Mouse (Mus musculus) stomach, postnatal 0 days (tissue): Measurements from ENCODE around the gene Ddias. TPM values are rescaled to one million over a fixed set of nuclear protein-coding genes. Genes with fewer than 3 reads are reported as not detected.

Source experiments
- ATAC-seq: fragments of 200-750 bp; cut with Nextera tagmentation; 2 replicates; pipeline ENCODE4 v1.8.0; 2017; ENCODE audit not compliant: low FRiP score, low TSS enrichment
- DNase-seq: peaks from one replicate; pipeline ENCODE4 v3.0.0-alpha.2; 2016; ENCODE audit warnings: low spot score
- H3K27ac ChIP-seq: fragments of 300-500 bp; sonication (generic); replicated peaks from 2 replicates; pipeline ENCODE4 v1.5.1; 2014; ENCODE audit warnings: mild to moderate bottlenecking, control low read depth
- H3K27me3 ChIP-seq: fragments of 300-500 bp; sonication (generic); 2 replicates; pipeline ENCODE4 v1.6.1; 2014; ENCODE audit warnings: low read length; ENCODE audit not compliant: control insufficient read depth, insufficient read depth
- H3K36me3 ChIP-seq: fragments of 300-500 bp; sonication (generic); 2 replicates; pipeline ENCODE4 v1.6.1; 2014; ENCODE audit warnings: low read length, mixed read lengths; ENCODE audit not compliant: control insufficient read depth, insufficient read depth
- H3K4me1 ChIP-seq: fragments of 300-500 bp; sonication (generic); replicated peaks from 2 replicates; pipeline ENCODE4 v1.6.1; 2014; ENCODE audit warnings: antibody characterized with exemption; ENCODE audit not compliant: control insufficient read depth, insufficient read depth
- H3K4me2 ChIP-seq: fragments of 300-500 bp; sonication (generic); replicated peaks from 2 replicates; pipeline ENCODE4 v1.6.1; 2014; ENCODE audit warnings: low read depth, mild to moderate bottlenecking, control low read depth, moderate library complexity
- H3K4me3 ChIP-seq: fragments of 300-500 bp; sonication (generic); 2 replicates; pipeline ENCODE4 v1.5.1; 2014; ENCODE audit warnings: low read depth, low read length, control low read depth
- H3K9ac ChIP-seq: fragments of 300-500 bp; sonication (generic); 2 replicates; pipeline ENCODE4 v1.6.1; 2014; ENCODE audit warnings: mild to moderate bottlenecking, low read length, control low read depth, mixed read lengths
- H3K9me3 ChIP-seq: fragments of 300-500 bp; sonication (generic); 2 replicates; pipeline ENCODE4 v1.6.1; 2016; ENCODE audit warnings: low read length; ENCODE audit not compliant: control insufficient read depth
- CTCF ChIP-seq: IDR thresholded peaks from 2 replicates; pipeline ENCODE4 v1.5.1; 2016; ENCODE audit warnings: antibody characterized with exemption, low read depth, mild to moderate bottlenecking, moderate library complexity
- EP300 ChIP-seq: optimal IDR thresholded peaks from 2 replicates; pipeline ENCODE3; 2016; ENCODE audit warnings: antibody characterized with exemption
- WGBS: fragments of 180-500 bp; shearing (Covaris S2); extraction: QIAGEN DNeasy Blood & Tissue Kit; methylation state at CpG from one replicate; pipeline ENCODE4 v1.1.7; 2014; 5-methylcytosine and 5-hydroxymethylcytosine counted together
- polyA plus RNA-seq: library from polyadenylated mRNA; unstranded; fragments of >200 nt; fragmentation: Nextera tagmentation; extraction: Ambion mirVana; gene quantifications from 2 replicates; pipeline ENCODE4 v1.2.1, GENCODE M21; 2015

The Ddias gene
- polyA plus RNA-seq, 1 experiment from 2014 or later: 3.3 TPM

GRCm38 (mm10) chr7:92837907-92838306 is 36.1 kb downstream of the Ddias start:
- no peak for DNase-seq
- 49% methylated on average over 3 of the region's 3 CpGs for WGBS
- H3K9me3 ChIP-seq: no peaks in the 10 kb centered on the region
- no peaks in the 10 kb centered on the region for H3K4me1 ChIP-seq
- no peak overlapping the region for H3K4me2 ChIP-seq
- H3K4me3 ChIP-seq: no peak overlapping the region
- TF ChIP-seq EP300 (no peak), CTCF (peak; percentile 33)
- ATAC-seq: no peak
- no peak overlapping the region for H3K27ac ChIP-seq
- H3K9ac ChIP-seq: no peak overlapping the region
- H3K36me3 ChIP-seq: no peaks in the 10 kb centered on the region; the same call in 1 of the 2 replicates
- no peaks in the 10 kb centered on the region for H3K27me3 ChIP-seq

GRCm38 (mm10) chr7:92837226-92837625 is 36.8 kb downstream of the Ddias start:
- no peak overlapping the region for H3K4me3 ChIP-seq
- H3K9me3 ChIP-seq: no peaks in the 10 kb centered on the region
- H3K36me3 ChIP-seq: peaks cover 3% of the 10 kb centered on the region; the same call in 1 of the 2 replicates
- ATAC-seq: peak; percentile 56; the same call in 1 of the 2 replicates
- TF ChIP-seq EP300: no peak
- TF ChIP-seq CTCF: no peak
- H3K27ac ChIP-seq: no peak overlapping the region
- no peak overlapping the region for H3K4me2 ChIP-seq
- H3K9ac ChIP-seq: no peak overlapping the region
- H3K4me1 ChIP-seq: no peaks in the 10 kb centered on the region
- 62% methylated on average over 11 of the region's 11 CpGs for WGBS
- DNase-seq: no peak
- H3K27me3 ChIP-seq: no peaks in the 10 kb centered on the region

- Histone ChIP-seq H3K27ac (no peak overlapping the region), H3K4me3 (no peak overlapping the region), H3K9me3 (no peaks in the 10 kb centered on the region), H3K9ac (no peak overlapping the region), H3K4me1 (no peaks in the 10 kb centered on the region), H3K36me3 (peaks cover 3% of the 10 kb centered on the region; the same call in 1 of the 2 replicates), H3K27me3 (no peaks in the 10 kb centered on the region), H3K4me2 (no peak overlapping the region)
- no peak for TF ChIP-seq EP300
- no peak for TF ChIP-seq CTCF
- 76% methylated on average over 3 of the region's 3 CpGs for WGBS
- DNase-seq (no peak), ATAC-seq (no peak)
These were observed 37.6 kb downstream of the Ddias start for GRCm38 (mm10) chr7:92836447-92836846.

- no peak overlapping the region for H3K4me2 ChIP-seq
- no peak overlapping the region for H3K4me3 ChIP-seq
- H3K9me3 ChIP-seq: no peaks in the 10 kb centered on the region
- H3K27me3 ChIP-seq: no peaks in the 10 kb centered on the region
- DNase-seq (no peak), ATAC-seq (no peak)
- no peaks in the 10 kb centered on the region for H3K4me1 ChIP-seq
- H3K36me3 ChIP-seq: peaks cover 3% of the 10 kb centered on the region; the same call in 1 of the 2 replicates
- H3K27ac ChIP-seq: no peak overlapping the region
- TF ChIP-seq CTCF (no peak), EP300 (no peak)
- 92% methylated on average over 2 of the region's 2 CpGs for WGBS
- H3K9ac ChIP-seq: no peak overlapping the region
These were observed 39.7 kb downstream of the Ddias start for GRCm38 (mm10) chr7:92834391-92834790.

- Histone ChIP-seq H3K4me3 (no peak overlapping the region), H3K9ac (no peak overlapping the region), H3K27ac (no peak overlapping the region), H3K4me2 (no peak overlapping the region), H3K9me3 (no peaks in the 10 kb centered on the region), H3K36me3 (peaks cover 3% of the 10 kb centered on the region; the same call in 1 of the 2 replicates), H3K27me3 (no peaks in the 10 kb centered on the region), H3K4me1 (no peaks in the 10 kb centered on the region)
- 87% methylated on average over 6 of the region's 6 CpGs for WGBS
- TF ChIP-seq CTCF: no peak
- no peak for TF ChIP-seq EP300
- ATAC-seq (no peak), DNase-seq (no peak)
These were observed 41.7 kb downstream of the Ddias start for GRCm38 (mm10) chr7:92832395-92832794.

GRCm38 (mm10) chr7:92827981-92828380 is 46.1 kb downstream of the Ddias start:
- H3K36me3 ChIP-seq: 0 out of 2 replicates have a peak, but pooled peaks cover 3% of the 10 kb centered on the region
- H3K27ac ChIP-seq: no peak overlapping the region
- TF ChIP-seq EP300 (no peak), CTCF (peak; percentile 68)
- DNase-seq (no peak), ATAC-seq (no peak)
- WGBS: 51% methylated on average over 3 of the region's 3 CpGs
- H3K9ac ChIP-seq: no peak overlapping the region
- no peak overlapping the region for H3K4me2 ChIP-seq
- no peaks in the 10 kb centered on the region for H3K27me3 ChIP-seq
- H3K4me1 ChIP-seq: no peaks in the 10 kb centered on the region
- H3K4me3 ChIP-seq: no peak overlapping the region
- H3K9me3 ChIP-seq: no peaks in the 10 kb centered on the region
